Mouse (Mus musculus): Measurements from ENCODE around the gene Hsd17b7. TPM values are rescaled to one million over a fixed set of nuclear protein-coding genes. Genes with fewer than 3 reads are reported as not detected.

Gene Hsd17b7
- polyA plus RNA-seq, 2 experiments: 5.5 to 11.0 TPM

GRCm38 (mm10) chr1:169952636-169953035, 16.4 kb downstream of the Hsd17b7 start:
- no peak overlapping the region for H3K27ac ChIP-seq
- no peak for ATAC-seq (ENCODE audit: insufficient read depth)
- 76% methylated on average over 10 of the region's 10 CpGs for WGBS (ENCODE audit: insufficient replicate concordance)
- H3K36me3 ChIP-seq (replicated peaks; ENCODE audit: control insufficient read depth, insufficient read depth, low read depth): no peaks in the 10 kb centered on the region
- H3K9ac ChIP-seq (replicated peaks): no peak overlapping the region
- TF ChIP-seq CTCF (IDR thresholded peaks at IDR 0.05; ENCODE audit: low read depth) (no peak), EP300 (IDR thresholded peaks at IDR 0.05; ENCODE audit: low read depth) (no peak)
- no peaks in the 10 kb centered on the region for H3K4me1 ChIP-seq (replicated peaks; ENCODE audit: control insufficient read depth in 2 of 2, insufficient read depth in 2 of 2, low read length in 1 of 2)
- H3K4me3 ChIP-seq (ENCODE audit: insufficient read depth in 1 of 2, low read depth in 2 of 2, low read length in 2 of 2): no peak overlapping the region
- H3K27me3 ChIP-seq (ENCODE audit: control insufficient read depth, insufficient read depth, low read length): no peaks in the 10 kb centered on the region
- no peak overlapping the region for H3K4me2 ChIP-seq (ENCODE audit: low read depth)
- H3K9me3 ChIP-seq (ENCODE audit: control insufficient read depth, low read length): no peaks in the 10 kb centered on the region
- no peak for DNase-seq (ENCODE audit: low read depth in 3 of 3, low spot score in 3 of 3)

DNA sequence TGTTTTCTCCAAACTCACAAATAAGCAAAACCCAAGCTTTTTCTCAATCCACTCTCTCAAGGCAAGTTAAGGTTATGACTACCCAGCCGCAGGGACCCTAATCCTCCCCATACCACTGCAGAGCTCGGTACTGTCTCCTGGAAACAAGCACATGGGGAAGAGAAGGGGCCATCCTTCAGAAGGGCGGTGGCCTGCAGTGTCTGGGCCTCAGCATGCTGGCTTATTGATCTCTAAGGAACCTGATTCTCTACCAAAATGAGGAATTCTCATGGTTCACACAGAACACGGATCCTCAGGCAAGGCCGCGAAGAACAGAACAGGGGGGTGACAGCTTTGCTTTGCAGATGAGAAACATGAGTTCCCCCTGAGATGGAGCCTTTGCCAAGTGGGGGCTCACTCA, 17.5 kb downstream of the Hsd17b7 start:
- H3K9ac ChIP-seq (replicated peaks): no peak overlapping the region
- no peaks in the 10 kb centered on the region for H3K9me3 ChIP-seq (ENCODE audit: control insufficient read depth, low read length)
- DNase-seq (ENCODE audit: low read depth in 3 of 3, low spot score in 3 of 3): no peak
- no peak overlapping the region for H3K27ac ChIP-seq
- TF ChIP-seq CTCF (IDR thresholded peaks at IDR 0.05; ENCODE audit: low read depth) (no peak), EP300 (IDR thresholded peaks at IDR 0.05; ENCODE audit: low read depth) (no peak)
- WGBS (ENCODE audit: insufficient replicate concordance): 74% methylated on average over 6 of the region's 6 CpGs
- no peak overlapping the region for H3K4me3 ChIP-seq (ENCODE audit: insufficient read depth in 1 of 2, low read depth in 2 of 2, low read length in 2 of 2)
- no peaks in the 10 kb centered on the region for H3K36me3 ChIP-seq (replicated peaks; ENCODE audit: control insufficient read depth, insufficient read depth, low read depth)
- H3K4me2 ChIP-seq (ENCODE audit: low read depth): no peak overlapping the region
- no peak for ATAC-seq (ENCODE audit: insufficient read depth)
- no peaks in the 10 kb centered on the region for H3K27me3 ChIP-seq (ENCODE audit: control insufficient read depth, insufficient read depth, low read length)
- no peaks in the 10 kb centered on the region for H3K4me1 ChIP-seq (replicated peaks; ENCODE audit: control insufficient read depth in 2 of 2, insufficient read depth in 2 of 2, low read length in 1 of 2)

GRCm38 (mm10) chr1:169950651-169951050, 18.4 kb downstream of the Hsd17b7 start:
- Histone ChIP-seq H3K9me3 (ENCODE audit: control insufficient read depth, low read length) (no peaks in the 10 kb centered on the region), H3K36me3 (replicated peaks; ENCODE audit: control insufficient read depth, insufficient read depth, low read depth) (no peaks in the 10 kb centered on the region), H3K4me2 (ENCODE audit: low read depth) (no peak overlapping the region), H3K27me3 (ENCODE audit: control insufficient read depth, insufficient read depth, low read length) (no peaks in the 10 kb centered on the region), H3K4me1 (replicated peaks; ENCODE audit: control insufficient read depth in 2 of 2, insufficient read depth in 2 of 2, low read length in 1 of 2) (no peaks in the 10 kb centered on the region), H3K9ac (replicated peaks) (no peak overlapping the region), H3K4me3 (ENCODE audit: insufficient read depth in 1 of 2, low read depth in 2 of 2, low read length in 2 of 2) (no peak overlapping the region), H3K27ac (no peak overlapping the region)
- no peak for ATAC-seq (ENCODE audit: insufficient read depth)
- WGBS (ENCODE audit: insufficient replicate concordance): 74% methylated on average over 4 of the region's 4 CpGs
- DNase-seq (ENCODE audit: low read depth in 3 of 3, low spot score in 3 of 3): no peak
- peak; percentile 54 for TF ChIP-seq CTCF (IDR thresholded peaks at IDR 0.05; ENCODE audit: low read depth)
- TF ChIP-seq EP300 (IDR thresholded peaks at IDR 0.05; ENCODE audit: low read depth): no peak

DNA sequence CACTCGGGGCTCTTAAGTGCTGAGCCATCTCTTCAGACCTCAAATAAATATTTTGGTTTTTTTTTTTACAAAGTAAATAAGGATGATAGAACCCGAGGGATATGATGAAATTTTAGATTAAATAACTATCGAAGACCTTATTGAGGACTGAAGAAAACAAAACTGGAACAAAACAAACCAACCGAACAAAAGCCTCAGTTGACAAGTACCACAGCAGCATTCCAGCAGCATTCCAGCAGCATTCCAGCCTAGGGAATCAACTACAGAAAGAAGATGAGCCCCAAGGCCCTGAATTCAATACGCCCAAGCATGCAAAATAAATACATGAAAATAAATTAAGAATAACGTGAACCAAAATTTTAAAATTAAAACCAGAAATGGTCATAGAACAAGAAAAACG, 19.1 kb downstream of the Hsd17b7 start:
- H3K36me3 ChIP-seq (replicated peaks; ENCODE audit: control insufficient read depth, insufficient read depth, low read depth): no peaks in the 10 kb centered on the region
- H3K4me2 ChIP-seq (ENCODE audit: low read depth): no peak overlapping the region
- no peaks in the 10 kb centered on the region for H3K9me3 ChIP-seq (ENCODE audit: control insufficient read depth, low read length)
- H3K27me3 ChIP-seq (ENCODE audit: control insufficient read depth, insufficient read depth, low read length): no peaks in the 10 kb centered on the region
- 56% methylated on average over 7 of the region's 7 CpGs for whole genome bisulfite sequencing (ENCODE audit: insufficient replicate concordance)
- no peak for DNase-seq (ENCODE audit: low read depth in 3 of 3, low spot score in 3 of 3)
- no peak for ATAC-seq (ENCODE audit: insufficient read depth)
- TF ChIP-seq EP300 (IDR thresholded peaks at IDR 0.05; ENCODE audit: low read depth) (no peak), CTCF (IDR thresholded peaks at IDR 0.05; ENCODE audit: low read depth) (no peak)
- no peak overlapping the region for H3K4me3 ChIP-seq (ENCODE audit: insufficient read depth in 1 of 2, low read depth in 2 of 2, low read length in 2 of 2)
- H3K9ac ChIP-seq (replicated peaks): no peak overlapping the region
- no peaks in the 10 kb centered on the region for H3K4me1 ChIP-seq (replicated peaks; ENCODE audit: control insufficient read depth in 2 of 2, insufficient read depth in 2 of 2, low read length in 1 of 2)
- no peak overlapping the region for H3K27ac ChIP-seq

- 73% methylated on average over 7 of the region's 7 CpGs for WGBS (ENCODE audit: insufficient replicate concordance)
- H3K27ac ChIP-seq: no peak overlapping the region
- no peaks in the 10 kb centered on the region for H3K36me3 ChIP-seq (replicated peaks; ENCODE audit: control insufficient read depth, insufficient read depth, low read depth)
- no peak for DNase-seq (ENCODE audit: low read depth in 3 of 3, low spot score in 3 of 3)
- no peak overlapping the region for H3K9ac ChIP-seq (replicated peaks)
- H3K9me3 ChIP-seq (ENCODE audit: control insufficient read depth, low read length): no peaks in the 10 kb centered on the region
- no peaks in the 10 kb centered on the region for H3K27me3 ChIP-seq (ENCODE audit: control insufficient read depth, insufficient read depth, low read length)
- no peak for ATAC-seq (ENCODE audit: insufficient read depth)
- no peak overlapping the region for H3K4me2 ChIP-seq (ENCODE audit: low read depth)
- TF ChIP-seq CTCF (IDR thresholded peaks at IDR 0.05; ENCODE audit: low read depth): no peak
- no peak for TF ChIP-seq EP300 (IDR thresholded peaks at IDR 0.05; ENCODE audit: low read depth)
- no peak overlapping the region for H3K4me3 ChIP-seq (ENCODE audit: insufficient read depth in 1 of 2, low read depth in 2 of 2, low read length in 2 of 2)
- no peaks in the 10 kb centered on the region for H3K4me1 ChIP-seq (replicated peaks; ENCODE audit: control insufficient read depth in 2 of 2, insufficient read depth in 2 of 2, low read length in 1 of 2)
These were observed 20.2 kb downstream of the Hsd17b7 start for GRCm38 (mm10) chr1:169948866-169949265.

Measured in liver, embryonic 14.5 days (tissue).